Mouse (Mus musculus): ENCODE measurements around the gene Foxc2.

The Foxc2 gene

GRCm38 (mm10) chr8:121119635-121120455 is 3.9 kb downstream of the Foxc2 start:
- DNase-seq (ENCODE audit: low read depth, low spot score) = no peak

- no peak for DNase-seq (ENCODE audit: low read depth, low spot score)
Observed at GRCm38 (mm10) chr8:121120456-121121419, 4.8 kb downstream of the Foxc2 start.

GRCm38 (mm10) chr8:121121704-121122103 is 5.7 kb downstream of the Foxc2 start:
- DNase-seq (ENCODE audit: low read depth, low spot score) = no peak

- no peak for DNase-seq (ENCODE audit: low read depth, low spot score)
Observed at GRCm38 (mm10) chr8:121122368-121122767, 6.4 kb downstream of the Foxc2 start.

- DNase-seq (ENCODE audit: low read depth, low spot score) = no peak
Observed at GRCm38 (mm10) chr8:121123113-121123512, 7.1 kb downstream of the Foxc2 start.

- DNase-seq (ENCODE audit: low read depth, low spot score) = no peak
Observed at GRCm38 (mm10) chr8:121124547-121125239, 8.7 kb downstream of the Foxc2 start.

GRCm38 (mm10) chr8:121125311-121125876 is 9.4 kb downstream of the Foxc2 start:
- peak; percentile 37 for DNase-seq (ENCODE audit: low read depth, low spot score)

- DNase-seq (ENCODE audit: low read depth, low spot score) = no peak
Observed at GRCm38 (mm10) chr8:121126191-121126590, 10.2 kb downstream of the Foxc2 start.

GRCm38 (mm10) chr8:121126694-121127093 is 10.7 kb downstream of the Foxc2 start:
- DNase-seq (ENCODE audit: low read depth, low spot score) = no peak

GRCm38 (mm10) chr8:121127291-121127701 is 11.3 kb downstream of the Foxc2 start:
- no peak for DNase-seq (ENCODE audit: low read depth, low spot score)

- DNase-seq (ENCODE audit: low read depth, low spot score) = no peak
Observed at GRCm38 (mm10) chr8:121127756-121128375, 11.9 kb downstream of the Foxc2 start, which contains the start of gene Foxl1. Foxl1 (plus strand) TSS chr8:121127940.

- no peak for DNase-seq (ENCODE audit: low read depth, low spot score)
Observed at GRCm38 (mm10) chr8:121128531-121129264, 12.7 kb downstream of the Foxc2 start.

- DNase-seq (ENCODE audit: low read depth, low spot score) = no peak
Observed at GRCm38 (mm10) chr8:121129265-121129940, 13.4 kb downstream of the Foxc2 start.

- DNase-seq (ENCODE audit: low read depth, low spot score) = no peak
Observed at GRCm38 (mm10) chr8:121130522-121130921, 14.6 kb downstream of the Foxc2 start.

GRCm38 (mm10) chr8:121132961-121133513 is 17.1 kb downstream of the Foxc2 start:
- no peak for DNase-seq (ENCODE audit: low read depth, low spot score)

GRCm38 (mm10) chr8:121134102-121134501 is 18.1 kb downstream of the Foxc2 start:
- no peak for DNase-seq (ENCODE audit: low read depth, low spot score)

GRCm38 (mm10) chr8:121134512-121134911 is 18.5 kb downstream of the Foxc2 start:
- DNase-seq (ENCODE audit: low read depth, low spot score) = no peak

GRCm38 (mm10) chr8:121136856-121137255 is 20.9 kb downstream of the Foxc2 start:
- no peak for DNase-seq (ENCODE audit: low read depth, low spot score)

- peak; percentile 10 for DNase-seq (ENCODE audit: low read depth, low spot score)
Observed at GRCm38 (mm10) chr8:121145457-121146134, 29.6 kb downstream of the Foxc2 start.

All from CD4-positive helper T cell, adult 2 months (primary cell).